Mouse (Mus musculus): ENCODE results near the gene Hoxb4.

The Hoxb4 gene

DNA sequence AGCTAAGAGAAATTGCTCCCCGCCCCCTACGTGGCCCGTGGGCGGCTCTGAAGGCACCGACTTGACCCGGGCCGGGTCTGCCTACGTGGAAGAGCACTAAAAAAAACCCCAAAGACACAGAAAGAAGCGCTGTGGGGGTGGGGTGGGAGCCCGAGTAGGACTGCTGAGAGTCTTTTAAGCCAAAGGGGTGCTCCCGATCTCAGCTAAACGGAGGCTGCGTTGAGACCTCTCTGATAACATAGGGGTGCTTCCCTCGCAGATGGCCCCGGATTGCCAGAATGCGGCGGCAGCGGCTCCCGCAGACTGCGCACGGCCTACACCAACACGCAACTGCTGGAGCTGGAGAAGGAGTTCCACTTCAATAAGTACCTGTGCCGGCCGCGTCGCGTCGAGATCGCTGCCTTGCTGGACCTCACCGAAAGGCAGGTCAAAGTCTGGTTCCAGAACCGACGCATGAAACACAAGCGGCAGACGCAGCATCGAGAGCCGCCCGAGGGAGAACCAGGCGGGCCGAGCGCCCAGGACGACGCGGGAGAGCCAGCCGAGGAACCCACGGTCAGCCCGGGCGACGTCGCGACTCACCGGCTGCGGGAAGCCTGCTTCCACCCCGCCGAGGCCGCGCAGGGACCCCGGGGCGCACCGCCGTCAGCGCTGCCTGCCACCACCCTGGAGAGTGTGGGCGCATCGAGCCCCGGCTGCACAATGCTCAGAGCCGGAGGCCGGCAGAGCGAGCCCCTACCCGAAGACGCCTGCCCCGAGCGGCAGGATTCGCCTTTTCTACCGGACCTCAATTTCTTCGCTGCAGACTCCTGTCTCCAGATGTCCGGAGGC is 34.8 kb downstream of the Hoxb4 start:
- no peak for DNase-seq

DNA sequence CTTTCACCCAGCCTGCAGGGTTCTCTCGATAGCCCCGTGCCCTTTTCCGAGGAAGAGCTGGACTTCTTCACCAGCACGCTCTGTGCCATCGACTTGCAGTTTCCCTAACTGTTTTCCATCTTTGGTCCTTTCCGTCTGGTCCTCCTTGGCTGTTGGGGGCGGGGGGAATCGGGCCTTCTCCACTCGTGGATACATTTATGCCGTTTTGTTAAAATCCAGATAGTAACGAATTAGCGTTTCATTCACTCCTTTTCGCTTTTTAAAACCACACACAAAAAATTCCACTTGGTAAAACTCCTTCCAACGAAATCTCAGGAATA is 35.4 kb downstream of the Hoxb4 start:
- DNase-seq = no peak

DNA sequence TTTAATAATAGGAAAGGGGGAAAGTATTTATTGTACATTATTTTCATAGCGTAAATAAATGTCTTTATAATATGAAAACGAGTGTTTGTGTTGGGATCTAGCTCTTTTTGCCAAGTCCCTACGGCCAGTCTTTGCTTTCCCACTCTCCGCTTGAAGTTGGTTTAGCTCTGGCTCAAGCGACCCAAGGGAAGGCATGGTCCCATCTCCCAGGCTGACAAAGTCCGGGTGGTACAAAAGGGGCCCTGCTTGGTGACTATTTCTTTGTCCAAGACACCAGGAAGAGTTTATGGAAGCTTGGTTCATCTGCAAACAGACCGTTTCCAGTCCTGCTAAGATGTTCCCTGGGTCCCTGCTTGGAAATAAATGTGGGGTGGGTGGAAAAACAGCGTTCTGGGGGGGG is 35.9 kb downstream of the Hoxb4 start:
- no peak for DNase-seq

DNA sequence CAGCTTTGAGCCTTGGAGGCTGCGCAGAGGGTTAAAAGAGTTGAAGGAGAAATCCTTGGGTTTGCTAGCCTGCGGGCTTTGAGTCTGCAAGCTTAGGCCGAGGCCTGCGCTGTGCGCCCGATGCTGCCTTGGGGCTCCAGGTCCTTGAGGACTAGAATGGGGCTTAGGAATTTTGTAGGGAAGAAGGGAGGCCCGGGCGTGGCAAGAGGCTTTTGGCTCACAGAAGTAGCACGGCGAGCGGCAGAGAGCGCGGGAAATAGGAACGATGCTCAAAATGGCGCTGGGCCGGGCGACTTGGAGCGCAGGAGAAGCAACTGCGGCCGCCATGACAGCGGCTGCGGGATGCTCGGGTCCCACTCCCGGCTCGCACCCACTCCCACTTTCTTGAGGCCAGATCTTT is 36.3 kb downstream of the Hoxb4 start:
- no peak for DNase-seq

DNA sequence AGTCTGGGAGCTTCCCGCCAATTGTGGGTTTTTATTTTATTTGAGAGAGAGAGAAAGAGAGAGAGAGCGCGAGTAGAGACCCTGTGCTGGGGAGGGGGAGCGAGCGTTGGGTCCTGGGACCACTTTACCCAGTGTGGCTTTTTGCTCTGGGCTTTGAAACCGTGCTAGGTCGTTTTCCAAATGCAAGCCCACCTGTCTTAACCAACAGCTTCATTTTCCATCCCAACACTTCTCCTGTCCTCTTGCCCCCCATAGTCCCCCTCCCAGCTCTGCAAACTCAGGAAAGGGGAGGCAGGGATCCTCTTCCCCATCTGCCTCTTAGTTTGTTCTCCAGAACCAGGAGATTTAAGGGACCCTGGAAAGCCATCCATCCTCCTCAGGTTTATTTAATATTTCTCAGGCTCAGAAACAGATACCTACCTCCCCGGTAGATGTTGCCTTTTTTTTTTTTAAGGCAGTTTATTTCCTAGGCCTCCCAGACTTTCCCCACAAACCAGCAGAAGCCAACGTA is 36.8 kb downstream of the Hoxb4 start:
- DNase-seq = no peak

DNA sequence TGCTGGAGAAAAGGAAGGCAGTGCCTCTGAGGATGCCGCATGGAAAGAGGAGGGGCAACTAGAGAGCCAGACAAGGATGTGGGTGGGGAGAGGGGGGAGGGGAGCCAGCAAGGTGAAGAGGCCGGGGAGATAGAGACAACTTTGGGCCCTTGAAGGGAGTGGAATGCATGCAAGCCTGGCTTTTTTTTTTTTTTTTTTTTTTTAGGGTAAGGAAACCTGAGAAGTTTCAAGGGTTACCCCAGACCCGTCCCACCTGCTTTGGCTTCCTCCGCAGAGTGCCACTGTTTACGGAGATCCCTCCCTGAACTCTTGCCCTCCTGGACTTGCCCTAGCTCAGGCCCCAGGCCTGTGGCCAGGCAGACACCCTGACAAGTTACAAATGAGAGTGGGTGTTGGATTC is 45.7 kb downstream of the Hoxb4 start:
- DNase-seq = no peak

DNA sequence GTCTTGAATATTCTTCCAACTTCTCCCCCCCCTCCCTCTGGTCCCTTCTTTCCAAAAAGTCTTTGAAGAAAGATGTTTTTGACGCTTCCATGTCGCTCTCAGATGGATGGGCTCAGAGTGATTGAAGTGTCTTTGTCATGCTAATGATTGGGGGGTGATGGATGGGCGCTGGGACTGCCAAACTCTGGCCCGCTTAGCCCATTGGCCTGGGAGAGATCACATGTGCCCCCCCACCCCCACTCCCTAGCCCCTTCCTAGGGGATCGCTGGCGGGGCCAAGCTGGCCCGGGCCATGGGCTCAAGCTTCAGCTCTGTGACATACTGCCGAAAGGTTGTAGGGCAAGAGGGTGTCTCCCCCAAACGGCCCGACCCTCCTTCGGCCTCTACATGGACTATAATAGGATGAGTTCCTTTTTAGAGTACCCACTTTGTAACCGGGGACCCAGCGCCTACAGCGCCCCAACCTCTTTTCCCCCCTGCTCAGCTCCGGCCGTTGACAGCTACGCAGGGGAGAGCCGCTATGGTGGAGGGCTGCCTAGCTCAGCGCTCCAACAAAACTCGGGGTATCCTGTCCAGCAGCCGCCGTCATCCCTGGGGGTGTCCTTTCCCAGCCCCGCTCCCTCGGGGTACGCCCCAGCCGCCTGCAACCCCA is 47.5 kb downstream of the Hoxb4 start, which contains the start of gene Hoxb1:
Hoxb1 (plus strand) TSS at position 312 of the 651 bp plus-strand sequence.
- DNase-seq = no peak

DNA sequence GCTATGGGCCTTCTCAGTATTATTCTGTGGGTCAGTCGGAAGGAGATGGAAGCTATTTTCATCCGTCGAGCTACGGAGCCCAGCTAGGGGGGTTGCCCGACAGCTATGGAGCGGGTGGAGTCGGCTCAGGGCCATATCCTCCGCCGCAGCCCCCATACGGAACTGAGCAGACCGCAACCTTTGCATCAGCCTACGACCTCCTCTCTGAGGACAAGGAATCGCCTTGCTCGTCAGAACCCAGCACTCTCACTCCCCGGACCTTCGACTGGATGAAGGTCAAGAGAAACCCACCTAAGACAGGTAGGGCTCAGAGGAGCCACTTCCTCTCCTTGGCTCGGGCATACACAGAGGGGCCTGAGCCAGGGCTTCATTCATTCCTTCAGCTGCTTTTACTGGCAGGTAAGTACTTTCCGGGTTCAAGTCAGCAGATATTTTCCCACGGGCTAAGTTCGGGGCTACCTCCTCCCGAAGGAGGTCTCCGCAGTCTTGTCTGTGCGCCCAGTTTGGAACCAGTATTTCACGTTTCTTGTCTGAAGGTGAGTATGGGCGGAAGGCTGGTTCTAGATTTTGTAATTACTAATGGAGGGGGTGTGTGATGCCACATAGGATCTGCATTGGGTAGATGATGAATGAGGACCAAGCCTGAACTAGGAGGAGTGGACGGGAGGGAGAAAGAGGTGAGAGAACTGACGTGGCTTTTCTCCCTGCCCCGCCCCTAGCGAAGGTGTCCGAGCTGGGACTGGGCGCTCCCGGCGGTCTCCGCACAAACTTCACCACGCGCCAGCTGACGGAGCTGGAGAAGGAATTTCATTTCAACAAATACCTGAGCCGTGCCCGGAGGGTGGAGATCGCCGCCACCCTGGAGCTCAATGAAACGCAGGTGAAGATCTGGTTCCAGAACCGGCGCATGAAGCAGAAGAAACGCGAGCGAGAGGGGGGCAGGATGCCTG is 48.3 kb downstream of the Hoxb4 start:
- DNase-seq = no peak

DNA sequence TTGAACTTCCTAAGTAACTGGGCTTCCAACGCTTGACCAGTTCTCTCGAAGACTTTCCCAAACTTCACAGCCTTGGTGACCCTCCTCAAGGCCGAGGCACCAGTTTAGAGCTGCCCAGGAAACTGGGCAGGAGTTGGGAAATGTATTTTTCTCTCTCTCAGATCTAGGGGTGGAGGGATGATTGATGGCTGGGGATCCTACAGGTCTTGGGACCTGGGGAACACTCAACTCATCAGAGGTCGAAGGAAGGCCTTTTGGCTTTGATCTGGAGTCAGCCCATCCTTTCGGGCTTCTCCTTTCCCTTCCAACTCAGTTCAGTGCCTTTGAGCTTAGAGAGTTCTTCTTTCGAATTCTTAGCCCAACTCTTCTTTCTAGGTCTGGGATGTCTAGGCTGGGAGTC is 49.1 kb downstream of the Hoxb4 start:
- no peak for DNase-seq

DNA sequence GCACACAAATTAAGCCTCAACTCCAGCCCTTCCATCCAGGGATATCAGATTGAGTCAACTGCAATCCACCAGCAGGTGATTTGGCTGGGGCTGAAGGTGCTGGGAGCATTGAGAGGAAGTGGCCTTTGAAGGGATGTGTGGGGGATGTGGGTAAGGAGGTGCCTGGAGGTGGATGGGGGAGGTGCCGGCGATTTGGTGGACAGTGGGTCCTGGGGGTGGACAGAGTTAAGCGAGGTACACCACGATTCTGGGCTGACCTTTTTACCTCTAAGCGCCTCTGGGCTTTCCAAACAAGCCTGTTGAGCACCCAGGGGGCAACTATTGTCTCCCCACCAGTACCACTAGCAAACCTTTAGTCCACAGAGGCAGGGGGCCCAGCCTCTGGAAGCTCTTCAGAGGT is 50.6 kb downstream of the Hoxb4 start:
- no peak for DNase-seq

DNA sequence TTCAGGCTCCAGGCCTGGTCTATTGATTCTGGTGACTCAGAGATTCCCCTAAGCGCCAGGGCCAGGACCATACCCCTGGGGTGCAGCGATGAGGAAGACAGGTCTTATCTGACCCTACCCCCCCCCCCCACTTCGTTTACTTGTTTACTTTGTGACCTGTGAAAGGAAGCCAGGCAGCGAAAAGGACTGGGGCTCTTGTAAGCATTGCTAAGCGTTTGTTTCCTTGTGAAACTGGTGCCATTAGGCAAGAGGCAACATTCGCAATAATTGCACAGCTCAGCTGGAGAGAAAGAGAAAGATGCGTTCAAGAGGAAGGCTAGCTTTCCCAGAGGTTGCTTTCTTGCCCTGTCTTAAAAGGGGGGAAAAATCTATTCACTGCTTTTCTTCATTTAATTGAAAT is 51.1 kb downstream of the Hoxb4 start:
- no peak for DNase-seq
